Mouse (Mus musculus) liver, postnatal 0 days (tissue): ENCODE results near the gene Camk2g.

Source experiments
- CTCF ChIP-seq: sonication (generic); IDR thresholded peaks from 2 replicates; pipeline ENCODE4 v1.5.1; 2016; ENCODE audit warnings: antibody characterized with exemption, low read depth
- EP300 ChIP-seq: IDR thresholded peaks from 2 replicates; pipeline ENCODE4 v1.6.1; 2016; ENCODE audit warnings: antibody characterized with exemption, low read depth, mild to moderate bottlenecking

DNA sequence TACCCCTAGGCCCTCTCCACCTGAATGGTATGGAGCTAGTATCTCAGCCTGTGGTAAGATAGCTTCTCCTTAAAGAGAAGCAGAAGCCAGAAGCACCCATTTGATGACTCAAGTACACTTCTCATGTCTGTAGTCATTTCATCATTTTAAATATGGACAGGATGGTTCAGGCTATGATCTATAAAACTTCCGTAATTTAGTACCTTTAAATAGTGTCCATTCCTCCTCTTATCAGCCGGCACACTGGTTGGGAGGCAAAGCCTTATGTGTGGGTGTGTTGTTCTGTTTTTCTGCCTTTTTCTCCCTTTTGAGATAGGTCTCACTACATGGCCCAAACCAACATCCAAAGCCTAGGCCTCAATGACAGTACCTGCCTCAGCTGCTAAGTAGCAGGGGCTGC lies 95.4 kb downstream of the Camk2g start:
- TF ChIP-seq EP300 (no peak), CTCF (no peak)
